Mouse (Mus musculus) E14TG2a.4 (cell line): ENCODE measurements around the gene Haus6.

ENCODE experiments used
- CTCF ChIP-seq: conservative IDR thresholded peaks from 2 replicates; pipeline ENCODE4 v1.5.1; 2014; ENCODE audit warnings: low read length
- POU5F1 ChIP-seq: IDR thresholded peaks from 2 replicates; pipeline ENCODE4 v1.6.1; 2014; ENCODE audit warnings: low read length, borderline replicate concordance

GRCm38 (mm10) chr4:86611524-86612288 lies at the start of gene Haus6:
- TF ChIP-seq CTCF (no peak), POU5F1 (no peak)
